In the genomic region with DNA sequence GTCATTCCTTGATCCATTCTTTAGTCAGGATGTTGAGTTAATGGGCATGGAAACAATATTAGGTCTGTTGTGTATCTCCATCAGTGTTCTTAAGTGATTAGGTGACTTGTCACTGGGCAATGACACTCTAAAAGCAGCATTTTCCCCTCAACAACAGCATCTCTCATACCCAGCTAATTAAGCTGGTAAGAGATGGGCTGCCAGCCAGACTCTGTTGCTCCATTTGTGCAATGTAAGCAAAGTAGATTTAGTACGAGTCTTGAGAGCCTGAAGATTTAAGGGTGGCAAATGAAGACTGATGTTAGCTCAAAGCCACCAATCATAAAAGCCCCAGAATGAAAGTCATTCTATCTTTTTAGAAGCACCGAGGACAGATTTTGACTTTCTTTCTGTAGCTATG, we compare ENCODE assay signal across 23 mouse cellular contexts.
DNase-seq lines count a peak whose midpoint lies in the region; ATAC-seq and TF ChIP-seq lines count a peak whose summit lies in the region.
"Had no signal": no experiment of that assay in that cellular context is flagged by ENCODE, and none has a peak within 500 bp of the region (broad histone marks: within the 10 kb centered on the region; RNA-seq: fewer than 3 reads in every experiment).

No protein-coding gene starts in this region.

- H3K4me1 ChIP-seq in forebrain, embryonic 14.5 days (ENCODE audit: control insufficient read depth, insufficient read depth, low read length): no peaks in the 10 kb centered on the region
- no peaks in the 10 kb centered on the region for H3K4me1 ChIP-seq in forebrain, embryonic 12.5 days
- no peaks in the 10 kb centered on the region for H3K4me1 ChIP-seq in lung, embryonic 14.5 days (ENCODE audit: insufficient read depth)
- H3K4me1 ChIP-seq: embryonic facial prominence, embryonic 10.5 days; embryonic facial prominence, embryonic 12.5 days had no signal

- H3K27me3 ChIP-seq in forebrain, embryonic 14.5 days (replicated peaks; ENCODE audit: control insufficient read depth, insufficient read depth, low read length): no peaks in the 10 kb centered on the region
- no peaks in the 10 kb centered on the region for H3K27me3 ChIP-seq in forebrain, embryonic 12.5 days
- no peaks in the 10 kb centered on the region for H3K27me3 ChIP-seq in lung, embryonic 14.5 days (ENCODE audit: insufficient read depth, low read length)
- H3K27me3 ChIP-seq: CH12.LX; embryonic facial prominence, embryonic 12.5 days; forebrain, embryonic 15.5 days; Patski had no signal

- ATAC-seq in forebrain, embryonic 14.5 days: no peak
- ATAC-seq in forebrain, embryonic 12.5 days (ENCODE audit: low FRiP score): no peak
- ATAC-seq in lung, embryonic 14.5 days (ENCODE audit: insufficient read depth): no peak
- ATAC-seq: activated CD4-positive, CD25-positive, alpha-beta regulatory T cell, adult 4 months; CD4-positive, CD25-positive, alpha-beta regulatory T cell, adult 4 months; forebrain, embryonic 15.5 days; forebrain, postnatal 0 days; Patski had no signal

- H3K4me2 ChIP-seq in forebrain, embryonic 14.5 days (ENCODE audit: low read length): no peak overlapping the region
- H3K4me2 ChIP-seq in forebrain, embryonic 12.5 days: no peak overlapping the region
- no peak overlapping the region for H3K4me2 ChIP-seq in lung, embryonic 14.5 days
- H3K4me2 ChIP-seq: embryonic facial prominence, embryonic 12.5 days; forebrain, embryonic 15.5 days had no signal

- 36% methylated on average over 2 of the region's 2 CpGs for WGBS in forebrain, embryonic 14.5 days
- 70% methylated on average over 2 of the region's 2 CpGs for WGBS in forebrain, embryonic 12.5 days
- 52% methylated on average over 2 of the region's 2 CpGs for WGBS in lung, embryonic 14.5 days

- DNase-seq in forebrain, embryonic 14.5 days (ENCODE audit: low spot score): peak; percentile 64
- peak; percentile 57 for DNase-seq in lung, embryonic 14.5 days
- no peak for DNase-seq in lung, adult 18-20 months
- DNase-seq in right cerebral cortex, postnatal 4 days: peak; percentile 11
- DNase-seq in right cerebral cortex, postnatal 25 days: no peak
- no peak for DNase-seq in gastrocnemius, adult 8-10 months (ENCODE audit: low spot score in 2 of 2)
- DNase-seq: adrenal gland, adult 8-10 months; adrenal gland, postnatal 14 days; adrenal gland, postnatal 36 days; B cell, adult 2 months; cerebellum, adult 11-12 months; cerebellum, adult 2 months; cerebellum, adult 9-10 months; forebrain, postnatal 0 days had no signal

- no peaks in the 10 kb centered on the region for H3K36me3 ChIP-seq in forebrain, embryonic 14.5 days (ENCODE audit: control insufficient read depth, insufficient read depth, low read length)
- H3K36me3 ChIP-seq in forebrain, embryonic 12.5 days (replicated peaks): no peaks in the 10 kb centered on the region
- H3K36me3 ChIP-seq in lung, embryonic 14.5 days (ENCODE audit: insufficient read depth): no peaks in the 10 kb centered on the region
- H3K36me3 ChIP-seq: embryonic facial prominence, embryonic 10.5 days; embryonic facial prominence, embryonic 12.5 days; forebrain, embryonic 15.5 days; G1E had no signal

- no peak for TF ChIP-seq CTCF in lung, embryonic 14.5 days (IDR thresholded peaks at IDR 0.05; ENCODE audit: low read depth)

- H3K9ac ChIP-seq in forebrain, embryonic 14.5 days (ENCODE audit: low read length): no peak overlapping the region
- H3K9ac ChIP-seq in forebrain, embryonic 12.5 days: no peak overlapping the region
- H3K9ac ChIP-seq in lung, embryonic 14.5 days: no peak overlapping the region
- H3K9ac ChIP-seq: embryonic facial prominence, embryonic 12.5 days; forebrain, embryonic 15.5 days; forebrain, postnatal 0 days had no signal

- no peaks in the 10 kb centered on the region for H3K9me3 ChIP-seq in forebrain, embryonic 14.5 days (replicated peaks; ENCODE audit: control insufficient read depth, low read length)
- no peaks in the 10 kb centered on the region for H3K9me3 ChIP-seq in forebrain, embryonic 12.5 days
- no peaks in the 10 kb centered on the region for H3K9me3 ChIP-seq in lung, embryonic 14.5 days (ENCODE audit: low read depth, low read length)
- H3K9me3 ChIP-seq: embryonic facial prominence, embryonic 10.5 days; embryonic facial prominence, embryonic 12.5 days; forebrain, embryonic 15.5 days; G1E had no signal

- no peak overlapping the region for H3K4me3 ChIP-seq in forebrain, embryonic 14.5 days (ENCODE audit: low read depth, low read length)
- no peak overlapping the region for H3K4me3 ChIP-seq in forebrain, embryonic 12.5 days (replicated peaks)
- H3K4me3 ChIP-seq in lung, embryonic 14.5 days (ENCODE audit: low read depth, low read length): no peak overlapping the region
- H3K4me3 ChIP-seq: embryonic facial prominence, embryonic 10.5 days; embryonic facial prominence, embryonic 12.5 days; forebrain, embryonic 15.5 days had no signal

- H3K27ac ChIP-seq in forebrain, embryonic 14.5 days (ENCODE audit: low read depth, low read length): no peak overlapping the region
- H3K27ac ChIP-seq in forebrain, embryonic 12.5 days: no peak overlapping the region
- H3K27ac ChIP-seq in lung, embryonic 14.5 days (ENCODE audit: low read depth): no peak overlapping the region
- H3K27ac ChIP-seq: embryonic facial prominence, embryonic 10.5 days; embryonic facial prominence, embryonic 12.5 days; forebrain, embryonic 15.5 days had no signal

Comparison
In these comparisons a context has a peak if more than half of its experiments do, and no peak if none do; other contexts are left out.
1. DNase-seq: peak in forebrain, embryonic 14.5 days (single experiment), lung, embryonic 14.5 days (single experiment) and right cerebral cortex, postnatal 4 days (single experiment); none in lung, adult 18-20 months (0 of 2), right cerebral cortex, postnatal 25 days (single experiment) and gastrocnemius, adult 8-10 months (0 of 2).